Mouse (Mus musculus) olfactory bulb, adult 2 months (tissue): Measurements from ENCODE around the gene Fkbp9. TPM values are rescaled to one million over a fixed set of nuclear protein-coding genes. Genes with fewer than 3 reads are reported as not detected.

Experiments used
- H3K27ac ChIP-seq: fragments of 200-500 bp; 2 replicates; pipeline ENCODE4 v1.5.1; 2012; ENCODE audit warnings: low read depth, low read length; ENCODE audit not compliant: insufficient read depth
- H3K4me1 ChIP-seq: fragments of 200-500 bp; 2 replicates; pipeline ENCODE4 v1.6.1; 2012; ENCODE audit warnings: low read length; ENCODE audit not compliant: control insufficient read depth, insufficient read depth
- H3K4me3 ChIP-seq: fragments of 200-500 bp; 2 replicates; pipeline ENCODE4 v1.5.1; 2012; ENCODE audit warnings: mild to moderate bottlenecking, low read depth, low read length, moderate library complexity; ENCODE audit not compliant: insufficient read depth
- CTCF ChIP-seq: fragments of 200-500 bp; IDR thresholded peaks from 2 replicates; pipeline ENCODE4 v1.5.1; 2012; ENCODE audit warnings: low read depth, mild to moderate bottlenecking, low read length, moderate library complexity; ENCODE audit not compliant: insufficient read depth
- POLR2A ChIP-seq: fragments of 200-500 bp; IDR thresholded peaks from 2 replicates; pipeline ENCODE4 v1.6.1; 2012; ENCODE audit warnings: mild to moderate bottlenecking, low read depth, low read length, moderate library complexity; ENCODE audit not compliant: insufficient read depth
- WGBS: fragments of 180-500 bp; shearing (Covaris S2); methylation state at CpG from one replicate; pipeline ENCODE4 v1.1.7; 2018; 5-methylcytosine and 5-hydroxymethylcytosine counted together
- polyA plus RNA-seq: library from polyadenylated mRNA; stranded (reverse); fragments of >200 nt; gene quantifications from 2 replicates; pipeline ENCODE4 v1.2.4, GENCODE M21; 2012; ENCODE audit warnings: low replicate concordance; ENCODE audit not compliant: missing spikeins, insufficient read depth, insufficient read length

The Fkbp9 gene
- polyA plus RNA-seq, 1 experiment = not detected

DNA sequence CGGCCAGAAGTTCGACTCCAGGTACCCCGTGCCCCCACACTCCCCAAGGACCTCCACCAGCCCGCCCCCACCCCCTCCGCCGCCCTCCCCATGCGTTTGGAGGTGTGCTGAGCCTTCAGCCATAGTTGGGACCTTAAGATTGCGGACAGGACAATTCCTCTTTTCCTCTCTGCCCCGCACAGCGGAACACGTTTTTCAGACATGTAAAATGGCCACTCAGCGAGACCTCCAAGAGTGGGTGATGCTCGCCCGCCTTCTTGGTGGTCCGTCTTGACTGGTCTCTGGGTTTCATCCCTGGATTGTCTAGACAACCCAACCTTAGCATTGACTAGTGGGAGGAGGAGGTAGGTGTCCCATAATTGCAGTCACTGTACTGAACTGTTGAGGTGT, 543 bp downstream of the Fkbp9 start:
- no peaks in the 10 kb centered on the region for H3K4me1 ChIP-seq
- 7% methylated on average over 14 of the region's 15 CpGs for WGBS
- no peak for TF ChIP-seq POLR2A
- no peak for TF ChIP-seq CTCF
- H3K27ac ChIP-seq = no peak overlapping the region
- H3K4me3 ChIP-seq = peak overlapping the region; percentile 82

GRCm38 (mm10) chr6:56832830-56833229, 971 bp downstream of the Fkbp9 start:
- no peaks in the 10 kb centered on the region for H3K4me1 ChIP-seq
- no peak for TF ChIP-seq CTCF
- TF ChIP-seq POLR2A = no peak
- no peak overlapping the region for H3K27ac ChIP-seq
- H3K4me3 ChIP-seq = no peak overlapping the region

DNA sequence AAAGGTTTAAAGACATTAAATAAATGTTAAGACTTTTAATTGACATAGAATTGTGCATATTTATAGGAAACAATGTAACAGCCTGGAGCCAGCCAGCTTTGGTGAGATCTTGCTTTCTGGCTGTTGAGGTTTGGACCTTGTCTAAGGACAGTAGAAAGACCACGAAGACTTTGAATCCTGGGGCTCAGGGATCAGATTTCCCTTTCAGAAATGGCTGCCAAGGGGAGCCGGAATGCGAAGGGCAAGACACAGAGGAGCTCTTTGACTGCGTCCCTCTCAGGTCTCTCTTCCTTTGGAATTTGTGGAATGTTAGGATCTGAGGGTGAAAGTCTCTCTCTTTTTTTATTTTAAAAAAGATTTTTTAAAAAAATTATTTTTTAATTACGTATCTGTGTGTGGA, 2.9 kb downstream of the Fkbp9 start:
- H3K27ac ChIP-seq = no peak overlapping the region
- 76% methylated on average over 5 of the region's 5 CpGs for WGBS
- H3K4me3 ChIP-seq = no peak overlapping the region
- no peaks in the 10 kb centered on the region for H3K4me1 ChIP-seq
- no peak for TF ChIP-seq CTCF
- TF ChIP-seq POLR2A = no peak

GRCm38 (mm10) chr6:56835532-56835931, 3.7 kb downstream of the Fkbp9 start:
- no peak overlapping the region for H3K27ac ChIP-seq
- TF ChIP-seq POLR2A (no peak), CTCF (no peak)
- whole genome bisulfite sequencing = 81% methylated on average over 10 of the region's 10 CpGs
- no peak overlapping the region for H3K4me3 ChIP-seq
- H3K4me1 ChIP-seq = no peaks in the 10 kb centered on the region

- TF ChIP-seq CTCF = no peak
- TF ChIP-seq POLR2A = no peak
- Histone ChIP-seq H3K27ac (no peak overlapping the region), H3K4me3 (no peak overlapping the region), H3K4me1 (no peaks in the 10 kb centered on the region)
- WGBS = 95% methylated on average over 12 of the region's 12 CpGs
Observed at GRCm38 (mm10) chr6:56837166-56837565, 5.3 kb downstream of the Fkbp9 start.

DNA sequence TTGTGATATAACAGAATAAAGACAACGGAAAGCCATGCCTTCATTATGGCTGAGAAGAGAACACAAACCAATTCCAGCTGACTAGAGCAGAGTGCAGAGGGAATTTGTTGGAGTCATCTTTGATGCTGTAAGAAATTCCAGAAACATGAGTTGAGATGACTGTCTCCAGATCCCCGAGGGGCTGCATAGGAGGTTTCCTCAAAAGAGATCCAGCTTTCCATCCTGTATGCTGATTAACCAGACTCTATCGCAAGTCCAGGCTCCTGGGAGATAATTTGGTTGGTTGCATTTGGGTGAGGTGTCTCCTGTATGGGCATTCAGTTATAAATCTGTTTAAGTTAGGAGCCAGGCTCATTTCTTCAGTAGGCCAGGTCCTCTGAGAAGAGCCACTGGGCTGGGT, 5.8 kb downstream of the Fkbp9 start:
- Histone ChIP-seq H3K4me1 (no peaks in the 10 kb centered on the region), H3K27ac (no peak overlapping the region), H3K4me3 (no peak overlapping the region)
- TF ChIP-seq POLR2A (no peak), CTCF (no peak)
- WGBS = 90% methylated on average over 3 of the region's 3 CpGs

DNA sequence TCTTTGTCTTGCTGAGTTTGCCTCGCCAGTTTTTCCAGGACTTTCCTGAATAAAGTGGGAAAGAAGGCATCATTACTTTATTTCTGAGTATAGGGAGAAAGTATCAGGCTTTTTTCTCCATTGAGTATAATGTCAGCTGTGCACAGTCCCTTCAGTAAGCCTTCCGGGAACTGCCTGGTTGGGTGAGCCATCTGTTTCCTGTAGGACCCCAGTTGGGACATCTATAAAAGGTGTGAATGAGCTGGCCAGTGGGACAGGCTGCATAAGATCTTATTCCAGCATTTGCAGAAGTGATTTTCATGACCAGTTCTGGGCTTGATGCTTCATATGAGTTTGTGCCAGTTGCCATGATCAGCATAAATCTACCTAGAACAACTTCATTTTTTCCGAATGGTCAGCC, 11.4 kb downstream of the Fkbp9 start:
- WGBS = 94% methylated on average over 3 of the region's 3 CpGs
- Histone ChIP-seq H3K4me3 (no peak overlapping the region), H3K4me1 (no peaks in the 10 kb centered on the region), H3K27ac (no peak overlapping the region)
- TF ChIP-seq CTCF (no peak), POLR2A (no peak)

- H3K4me3 ChIP-seq = no peak overlapping the region
- WGBS = 94% methylated on average over 2 of the region's 2 CpGs
- no peak for TF ChIP-seq POLR2A
- TF ChIP-seq CTCF = no peak
- H3K4me1 ChIP-seq = no peaks in the 10 kb centered on the region
- H3K27ac ChIP-seq = no peak overlapping the region
Observed at GRCm38 (mm10) chr6:56844365-56844764, 12.5 kb downstream of the Fkbp9 start.

DNA sequence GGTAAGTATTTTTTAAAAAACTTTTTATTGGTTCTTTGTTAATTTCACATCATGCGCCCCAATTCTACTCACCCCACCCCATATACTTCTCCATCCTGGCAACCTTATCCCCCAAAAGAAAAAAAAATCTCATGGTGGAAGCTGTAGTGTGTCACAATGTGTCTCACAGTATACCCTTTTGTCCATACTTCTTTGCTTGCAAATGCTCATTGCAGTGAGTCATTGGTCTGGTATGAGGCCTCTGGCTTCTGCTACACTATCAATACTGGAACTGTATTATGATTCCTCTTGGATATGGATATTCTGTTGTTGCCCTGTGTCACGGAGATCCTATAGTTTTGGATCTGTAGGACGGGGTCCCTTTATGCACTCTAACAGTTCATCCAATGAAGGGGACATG, 17.1 kb downstream of the Fkbp9 start:
- no peak overlapping the region for H3K27ac ChIP-seq
- TF ChIP-seq POLR2A (no peak), CTCF (no peak)
- no peaks in the 10 kb centered on the region for H3K4me1 ChIP-seq
- H3K4me3 ChIP-seq = no peak overlapping the region
- WGBS = 82% methylated on average over 3 of the region's 3 CpGs

DNA sequence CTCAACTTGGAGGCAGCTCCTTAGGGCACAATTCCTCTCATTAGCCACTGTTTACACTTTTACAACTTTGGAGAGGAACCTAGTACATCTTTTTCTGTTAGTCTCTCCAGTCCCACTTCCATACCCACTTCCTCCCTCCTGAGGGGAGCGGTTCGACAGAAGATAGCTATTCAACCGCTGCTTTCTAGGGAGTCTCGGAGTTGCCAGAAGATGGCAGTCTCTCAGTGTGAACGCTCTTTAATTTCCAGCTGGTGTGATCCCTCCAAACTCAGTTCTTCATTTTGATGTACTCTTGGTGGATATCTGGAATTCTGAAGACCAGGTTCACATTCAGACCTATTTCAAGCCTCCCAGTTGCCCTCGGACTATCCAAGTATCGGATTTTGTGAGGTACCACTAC, 18.5 kb downstream of the Fkbp9 start:
- no peaks in the 10 kb centered on the region for H3K4me1 ChIP-seq
- TF ChIP-seq POLR2A (no peak), CTCF (no peak)
- no peak overlapping the region for H3K27ac ChIP-seq
- 71% methylated on average over 7 of the region's 7 CpGs for WGBS
- H3K4me3 ChIP-seq = no peak overlapping the region
